Mouse (Mus musculus): ENCODE results near the gene Atp1a1. TPM values are rescaled to one million over a fixed set of nuclear protein-coding genes. Genes with fewer than 3 reads are reported as not detected.

Gene Atp1a1
- total RNA-seq, 2 experiments from 2014 or later, result 1,018 to 1,116 TPM

DNA sequence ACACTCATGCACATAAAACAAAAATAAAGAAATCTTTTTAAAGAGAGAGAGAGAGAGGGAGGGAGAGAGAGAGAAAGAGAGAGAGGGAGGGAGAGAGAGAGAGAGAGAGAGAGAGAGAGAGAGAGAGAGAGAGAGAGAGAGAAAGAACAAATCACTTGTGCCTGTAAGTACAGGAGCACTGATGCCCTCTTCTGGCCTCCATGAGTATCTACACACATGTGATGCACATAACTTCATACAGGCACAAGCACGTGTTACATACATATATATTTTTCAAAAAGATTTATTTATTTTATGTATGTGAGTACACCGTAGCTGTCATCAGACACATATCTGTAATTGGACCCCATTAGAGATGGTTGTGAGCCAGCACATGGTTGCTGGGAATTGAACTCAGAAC lies 40.5 kb downstream of the Atp1a1 start:
- intact Hi-C loops (cut with DNase I), result loop anchor here (5.0 kb wide), 1 partner anchor 47 kb away; no protein-coding TSS in a partner anchor
- H3K4me3 ChIP-seq, result no peak overlapping the region
- TF ChIP-seq CTCF (IDR thresholded peaks at IDR 0.05), result no peak
- DNase-seq (ENCODE audit: extremely low spot score in 1 of 2, low spot score in 2 of 2), result no peak
- H3K27ac ChIP-seq, result no peak overlapping the region

GRCm38 (mm10) chr3:101562510-101563209 lies 41.8 kb downstream of the Atp1a1 start:
- no peak overlapping the region for H3K4me3 ChIP-seq
- intact Hi-C loops (cut with DNase I), result loop anchor here (5.0 kb wide), 1 partner anchor 45 kb away; no protein-coding TSS in a partner anchor
- no peak overlapping the region for H3K27ac ChIP-seq
- TF ChIP-seq CTCF (IDR thresholded peaks at IDR 0.05), result no peak
- no peak for DNase-seq (ENCODE audit: extremely low spot score in 1 of 2, low spot score in 2 of 2)

DNA sequence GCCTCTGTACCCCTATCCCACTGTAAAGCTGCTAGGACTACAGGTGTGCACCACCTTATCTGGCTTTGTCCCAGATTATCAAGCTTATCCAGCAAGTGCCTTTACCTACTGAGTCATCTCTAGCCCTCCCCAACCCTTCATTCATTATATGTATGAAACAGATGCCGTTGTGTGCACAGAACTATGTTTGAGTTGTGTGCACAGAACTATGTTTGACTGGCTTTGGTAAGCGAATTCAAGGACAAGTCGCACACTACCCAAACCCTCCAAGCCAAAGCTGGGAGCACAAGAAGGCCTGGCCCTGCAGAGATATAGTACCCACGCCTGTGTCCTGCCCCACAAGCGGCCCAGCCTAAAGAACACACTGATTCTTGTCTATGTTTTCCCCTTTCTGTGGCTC lies 42.5 kb downstream of the Atp1a1 start:
- no peak for DNase-seq (ENCODE audit: extremely low spot score in 1 of 2, low spot score in 2 of 2)
- Histone ChIP-seq H3K4me3 (no peak overlapping the region), H3K27ac (no peak overlapping the region)
- TF ChIP-seq CTCF (IDR thresholded peaks at IDR 0.05), result no peak
- intact Hi-C loops (cut with DNase I), result loop anchor here (5.0 kb wide), 1 partner anchor 45 kb away; no protein-coding TSS in a partner anchor

DNA sequence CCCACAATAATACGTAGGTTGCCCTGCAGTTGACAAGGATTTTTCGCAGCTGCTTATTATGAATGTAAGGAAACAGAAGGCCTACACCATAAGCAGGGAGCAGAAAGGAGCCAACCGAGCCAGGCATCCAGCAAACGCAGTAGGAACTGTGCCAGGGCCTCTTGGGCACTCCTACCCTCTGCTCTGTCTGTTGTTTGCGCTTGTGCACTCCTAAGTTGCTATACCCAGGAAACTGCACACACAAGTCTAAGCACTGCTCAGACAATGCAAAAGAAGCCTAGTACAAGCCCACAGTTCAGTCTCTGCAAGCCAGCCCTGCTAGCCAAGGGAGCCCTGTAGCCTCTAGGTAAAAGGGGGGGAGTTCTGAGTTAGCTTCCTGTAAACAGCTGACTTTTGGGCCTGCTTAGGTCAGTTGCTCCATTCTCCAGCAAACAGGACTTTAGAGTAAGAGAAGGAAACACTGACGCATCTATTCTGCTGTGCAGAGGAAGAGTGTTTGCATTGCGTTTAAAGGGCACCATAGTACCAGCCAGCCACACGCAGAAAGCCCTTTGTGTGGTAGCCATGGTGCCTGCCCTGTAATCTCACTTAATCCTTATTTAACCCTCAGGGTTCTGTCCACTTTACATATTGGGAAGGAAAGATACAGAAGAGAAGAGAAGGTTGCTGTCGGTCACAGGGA lies 43.5 kb downstream of the Atp1a1 start:
- DNase-seq (ENCODE audit: extremely low spot score in 1 of 2, low spot score in 2 of 2), result no peak
- Histone ChIP-seq H3K4me3 (no peak overlapping the region), H3K27ac (no peak overlapping the region)
- no peak for TF ChIP-seq CTCF (IDR thresholded peaks at IDR 0.05)
- intact Hi-C loops (cut with DNase I), result loop anchor here (5.0 kb wide), 1 partner anchor 44 kb away; no protein-coding TSS in a partner anchor

DNA sequence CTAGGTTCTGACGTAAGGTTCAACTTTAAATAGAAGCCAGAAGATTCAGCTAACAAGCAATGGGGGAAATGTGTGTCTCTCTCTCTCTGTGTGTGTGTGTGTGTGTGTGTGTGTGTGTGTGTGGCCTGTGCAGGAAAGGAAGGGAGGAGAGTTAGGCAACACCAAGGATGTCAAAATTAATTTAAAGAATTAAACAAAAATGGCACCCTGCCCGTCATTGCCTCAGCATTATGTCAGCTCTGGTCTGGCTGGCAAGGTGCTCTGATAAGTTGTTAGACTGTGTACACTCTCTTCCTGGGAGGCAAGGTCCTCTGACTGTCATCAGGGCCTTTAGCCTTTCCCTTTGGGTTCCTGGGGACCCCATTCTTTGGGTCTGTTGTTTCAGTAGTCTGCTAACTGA lies 47.8 kb downstream of the Atp1a1 start:
- intact Hi-C loops (cut with DNase I), result no loop called here

GRCm38 (mm10) chr3:101552621-101553620 lies 51.6 kb downstream of the Atp1a1 start:
- intact Hi-C loops (cut with DNase I), result no loop called here
- H3K4me3 ChIP-seq, result no peak overlapping the region
- no peak for DNase-seq (ENCODE audit: extremely low spot score in 1 of 2, low spot score in 2 of 2)
- no peak overlapping the region for H3K27ac ChIP-seq
- no peak for TF ChIP-seq CTCF (IDR thresholded peaks at IDR 0.05)

More for the DNA sequence above, 47.8 kb downstream of the Atp1a1 start:
- no peak for DNase-seq (ENCODE audit: extremely low spot score in 1 of 2, low spot score in 2 of 2)
- TF ChIP-seq CTCF (IDR thresholded peaks at IDR 0.05), result no peak
- H3K4me3 ChIP-seq, result no peak overlapping the region
- H3K27ac ChIP-seq, result no peak overlapping the region

DNA sequence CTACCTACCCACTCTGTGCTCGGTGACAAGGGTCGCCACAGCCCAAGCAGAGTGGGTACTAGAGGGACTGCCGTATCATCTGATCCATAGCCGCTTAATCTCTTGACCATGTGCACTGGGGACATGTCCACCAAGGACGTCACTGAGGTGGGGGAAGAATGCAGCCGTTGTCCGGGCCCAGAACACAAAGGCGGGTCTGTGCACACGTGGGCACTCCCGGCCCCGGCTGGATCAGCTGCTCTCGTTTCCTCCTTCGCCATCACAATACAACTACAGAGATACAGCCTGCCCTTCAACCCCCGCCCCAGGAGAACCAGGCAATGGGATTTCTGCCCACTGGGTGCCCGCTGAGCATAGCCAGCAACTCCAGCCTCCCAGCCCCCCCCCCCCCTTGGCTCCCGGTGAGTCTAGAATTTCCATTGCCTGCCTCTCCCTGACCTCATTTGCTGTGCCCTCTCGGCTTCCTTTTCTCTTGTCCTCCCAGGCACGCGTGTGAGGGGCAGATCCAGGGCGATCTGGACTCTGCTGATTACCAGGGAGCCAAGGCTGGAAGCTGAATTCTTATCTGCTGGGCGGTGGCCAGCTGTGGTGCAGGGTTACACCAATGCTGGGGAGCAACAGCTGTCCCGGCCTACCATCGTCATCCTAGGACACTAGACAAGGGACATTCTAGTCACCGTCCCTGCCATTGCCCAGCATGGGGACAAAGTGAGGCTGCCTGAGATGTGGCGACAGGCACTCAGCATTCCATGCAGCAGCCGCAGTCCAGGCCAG lies 52.8 kb downstream of the Atp1a1 start:
- H3K27ac ChIP-seq, result peak overlapping the region; percentile 71
- intact Hi-C loops (cut with DNase I), result no loop called here
- no peak overlapping the region for H3K4me3 ChIP-seq
- DNase-seq (ENCODE audit: extremely low spot score in 1 of 2, low spot score in 2 of 2), result peak in 1 of 2 experiments; percentile 40
- no peak for TF ChIP-seq CTCF (IDR thresholded peaks at IDR 0.05)

GRCm38 (mm10) chr3:101549749-101550148 lies 54.7 kb downstream of the Atp1a1 start:
- intact Hi-C loops (cut with DNase I), result no loop called here
- Histone ChIP-seq H3K27ac (no peak overlapping the region), H3K4me3 (no peak overlapping the region)
- no peak for DNase-seq (ENCODE audit: extremely low spot score in 1 of 2, low spot score in 2 of 2)
- no peak for TF ChIP-seq CTCF (IDR thresholded peaks at IDR 0.05)

DNA sequence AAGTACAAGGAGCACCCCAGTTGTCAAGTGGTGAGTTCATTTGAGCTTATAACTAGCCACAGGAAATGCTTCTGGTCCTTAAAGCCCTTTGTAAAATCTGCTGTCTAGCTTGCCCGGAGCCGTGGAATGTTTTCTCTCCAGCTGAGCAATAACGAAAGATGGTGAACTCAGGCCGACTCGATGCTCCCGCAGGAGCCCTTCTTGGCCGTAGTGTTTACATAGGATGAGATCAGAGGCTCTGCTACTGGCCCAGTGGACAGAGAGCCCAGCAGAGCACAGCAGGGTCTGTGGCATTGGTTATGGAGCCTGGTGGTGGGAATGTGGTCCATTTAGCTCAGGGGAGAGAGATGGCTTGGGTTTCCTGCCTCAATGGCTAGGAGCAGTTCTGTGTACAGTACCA lies 60.4 kb downstream of the Atp1a1 start:
- Histone ChIP-seq H3K4me3 (no peak overlapping the region), H3K27ac (no peak overlapping the region)
- no peak for DNase-seq (ENCODE audit: extremely low spot score in 1 of 2, low spot score in 2 of 2)
- TF ChIP-seq CTCF (IDR thresholded peaks at IDR 0.05), result no peak
- intact Hi-C loops (cut with DNase I), result no loop called here

DNA sequence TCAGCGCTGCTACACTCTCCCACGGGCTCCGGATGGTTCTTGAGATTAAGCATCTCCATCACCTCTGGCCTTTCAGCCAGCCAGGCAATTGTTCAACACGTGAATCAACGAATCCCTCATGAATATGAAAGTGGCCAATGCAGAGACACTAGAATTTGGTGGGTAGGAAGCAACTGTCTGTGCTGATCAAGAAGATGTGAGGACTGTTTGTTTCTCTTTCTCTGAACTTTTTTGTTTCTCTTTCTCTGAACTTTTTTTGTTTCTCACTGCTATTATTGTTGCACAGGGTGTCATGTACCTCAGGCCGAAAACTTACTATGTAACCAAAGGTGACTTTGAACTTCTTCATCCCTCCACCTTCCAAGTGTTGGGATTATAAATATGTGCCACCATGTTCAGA lies 62.9 kb downstream of the Atp1a1 start:
- no peak for TF ChIP-seq CTCF (IDR thresholded peaks at IDR 0.05)
- no peak for DNase-seq (ENCODE audit: extremely low spot score in 1 of 2, low spot score in 2 of 2)
- H3K27ac ChIP-seq, result no peak overlapping the region
- no peak overlapping the region for H3K4me3 ChIP-seq
- intact Hi-C loops (cut with DNase I), result no loop called here

DNA sequence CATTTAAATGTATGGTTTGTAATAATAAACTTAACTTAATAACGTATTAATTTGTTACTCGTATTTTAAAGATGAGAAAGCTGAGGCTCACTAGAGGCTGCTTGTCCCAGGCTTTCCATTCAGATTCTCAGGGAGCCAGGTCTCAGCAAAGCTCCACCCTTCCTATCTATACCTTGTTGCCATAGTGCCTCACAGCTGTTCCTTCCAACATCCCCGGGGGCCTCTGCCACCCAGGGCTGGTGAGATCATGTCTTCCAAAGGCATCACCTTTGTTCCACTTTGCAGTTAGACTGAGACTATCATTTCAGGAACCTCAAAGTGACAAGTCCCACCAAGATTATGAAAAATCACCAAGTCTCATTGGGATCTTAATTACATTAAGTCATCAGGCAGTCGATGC lies 63.9 kb downstream of the Atp1a1 start:
- no peak for TF ChIP-seq CTCF (IDR thresholded peaks at IDR 0.05)
- H3K27ac ChIP-seq, result no peak overlapping the region
- intact Hi-C loops (cut with DNase I), result no loop called here
- DNase-seq (ENCODE audit: extremely low spot score in 1 of 2, low spot score in 2 of 2), result no peak
- H3K4me3 ChIP-seq, result no peak overlapping the region

All from left cerebral cortex, adult 2 months (tissue).